Mouse (Mus musculus): Measurements from ENCODE around the gene Zfp105.

DNA sequence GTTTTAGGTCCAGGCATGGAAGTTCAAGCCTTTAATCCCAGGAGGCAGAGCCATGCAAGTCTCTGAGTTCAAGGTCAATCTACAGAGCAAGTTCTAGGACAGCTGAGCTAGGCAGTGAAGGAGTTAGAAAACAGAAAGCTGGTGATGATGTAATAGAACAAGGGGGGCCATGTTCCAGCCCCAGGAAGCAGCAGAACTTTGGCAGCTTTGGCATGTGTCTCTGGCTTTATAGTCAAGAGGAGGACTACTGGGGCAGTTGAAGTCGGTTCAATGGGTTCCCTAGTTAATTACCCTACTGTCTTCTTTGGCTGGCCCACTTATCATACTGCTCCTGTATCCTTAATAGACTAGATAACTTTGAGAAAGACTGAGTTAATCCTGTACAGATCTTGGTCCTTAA, 48.2 kb upstream of the Zfp105 start:
- TF ChIP-seq CTCF (IDR thresholded peaks at IDR 0.05; ENCODE audit: low read depth, low read length), result no peak
- TF ChIP-seq EP300 (IDR thresholded peaks at IDR 0.05; ENCODE audit: insufficient read depth, low read depth, low read length), result no peak
